Mouse (Mus musculus): Measurements from ENCODE around the gene Clca3a1.

The Clca3a1 gene

DNA sequence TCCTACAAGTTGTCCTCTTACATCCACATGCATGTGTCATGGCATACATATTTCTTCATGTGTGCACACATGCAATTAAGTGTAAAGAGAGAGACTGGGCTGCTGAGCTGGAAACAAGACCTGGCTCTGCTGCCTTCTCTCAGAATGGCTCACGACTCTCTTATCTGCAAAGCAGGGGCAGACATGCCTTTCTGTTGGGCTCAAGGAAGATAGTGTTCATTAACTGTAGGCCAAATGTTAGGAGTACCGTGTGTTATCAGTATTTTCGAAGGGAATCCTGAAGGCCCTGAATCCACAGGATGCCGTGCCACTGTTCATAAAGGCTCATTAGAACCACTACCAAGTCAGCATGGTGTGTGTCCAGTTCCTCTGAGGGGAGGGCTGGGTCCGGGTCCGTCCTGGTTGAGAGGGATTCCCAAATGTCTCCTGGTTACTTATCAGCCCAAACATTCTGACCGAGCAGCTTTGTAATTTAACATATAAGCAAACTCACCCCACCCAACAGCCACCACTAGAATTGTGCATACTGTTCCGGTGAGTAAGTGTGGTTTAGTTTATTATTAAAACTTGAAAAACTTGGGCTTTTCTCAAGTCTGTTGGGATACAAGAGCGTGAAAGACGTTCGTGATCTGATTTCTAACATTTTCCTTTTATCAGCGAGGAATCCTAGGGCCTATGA, 77.5 kb downstream of the Clca3a1 start:
- in situ Hi-C loops (cut with MboI; ENCODE audit: low sequenced_read_pairs) = no loop called here

DNA sequence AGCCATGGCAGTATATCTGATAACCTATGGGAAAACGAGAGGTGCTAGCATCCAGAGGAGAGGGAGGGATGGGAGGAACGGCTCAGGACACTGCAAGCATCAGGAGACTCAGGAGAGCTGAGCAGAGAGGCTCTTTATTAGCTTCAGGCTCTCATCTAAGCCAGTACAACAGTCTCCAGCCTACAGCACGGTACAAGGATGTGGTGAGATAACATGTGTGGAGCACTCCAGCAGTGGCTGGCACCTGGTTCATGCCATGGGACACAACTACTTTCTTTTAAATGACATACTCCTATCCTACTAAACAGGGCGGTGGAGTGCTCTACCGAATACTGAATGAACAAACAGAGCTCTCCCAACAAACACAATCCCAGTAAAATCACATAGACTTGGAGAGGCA, 79.2 kb downstream of the Clca3a1 start:
- in situ Hi-C loops (cut with MboI; ENCODE audit: low sequenced_read_pairs) = no loop called here

DNA sequence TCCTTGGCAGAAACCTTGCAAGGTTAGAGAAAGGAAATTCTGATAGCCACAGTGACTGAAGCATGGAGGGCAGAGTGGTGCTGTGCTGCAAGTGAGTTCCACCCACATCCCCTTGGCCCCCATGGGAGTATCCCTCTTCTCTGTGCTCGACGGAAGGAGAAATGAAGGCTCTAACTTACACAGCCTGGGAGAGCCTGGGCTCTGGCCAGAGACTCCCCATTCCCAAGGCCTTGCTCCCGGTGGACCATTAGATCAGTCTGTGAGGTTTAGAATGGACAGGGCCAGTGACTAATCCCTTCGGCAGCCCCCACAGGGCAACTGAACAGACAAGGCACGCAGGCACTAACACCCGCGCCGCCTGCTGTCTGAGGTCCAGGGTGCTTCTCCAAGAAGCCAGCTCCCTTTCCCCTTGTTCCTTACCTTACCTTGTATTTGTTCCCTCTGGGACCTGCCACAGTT, 81.0 kb downstream of the Clca3a1 start:
- in situ Hi-C loops (cut with MboI; ENCODE audit: low sequenced_read_pairs) = no loop called here

All from CH12F3 (cell line).